Mouse (Mus musculus) lung, adult 2 months (tissue): ENCODE data around the gene Kctd18.

Experiments used
- CTCF ChIP-seq: fragments of 200-500 bp; IDR thresholded peaks from 2 replicates; pipeline ENCODE4 v1.5.1; 2011; ENCODE audit warnings: mild to moderate bottlenecking, low read length, control low read depth; ENCODE audit not compliant: insufficient read depth
- POLR2A ChIP-seq: fragments of 200-500 bp; IDR thresholded peaks from 2 replicates; pipeline ENCODE4 v1.6.1; 2011; ENCODE audit warnings: low read depth, mild to moderate bottlenecking, control low read depth, low read length, borderline replicate concordance; ENCODE audit errors: extremely low read depth

GRCm38 (mm10) chr1:57941734-57942133, 77.0 kb downstream of the Kctd18 start:
- TF ChIP-seq CTCF (no peak), POLR2A (no peak)
